Mouse (Mus musculus): Measurements from ENCODE around the gene Slc26a3. TPM values are rescaled to one million over a fixed set of nuclear protein-coding genes. Genes with fewer than 3 reads are reported as not detected.

Slc26a3 gene
- total RNA-seq, 1 experiment: not detected

DNA sequence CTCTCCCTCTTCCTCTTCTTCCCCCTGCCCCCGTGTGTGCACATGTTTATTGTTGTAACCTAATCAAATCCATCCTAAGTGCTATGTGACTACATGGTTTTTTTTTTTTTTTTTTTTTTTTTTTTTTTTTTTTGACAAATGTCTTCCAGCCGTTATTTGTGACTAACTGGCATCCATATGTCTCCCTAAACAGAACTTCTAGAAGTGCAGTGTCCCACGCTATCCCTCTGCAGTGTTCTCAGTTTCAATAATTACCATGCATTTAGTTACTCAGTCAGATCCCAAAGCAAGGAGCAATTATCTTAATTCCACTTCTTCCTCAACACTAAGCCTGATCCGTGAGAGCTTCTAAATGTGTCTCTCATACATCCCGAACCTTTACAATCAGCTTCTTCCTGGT lies 120.5 kb downstream of the Slc26a3 start:
- H3K9me3 ChIP-seq (ENCODE audit: control insufficient read depth, insufficient read depth, low read depth, low read length): no peaks in the 10 kb centered on the region
- no peaks in the 10 kb centered on the region for H3K36me3 ChIP-seq (ENCODE audit: control insufficient read depth, insufficient read depth, low read length, poor library complexity, severe bottlenecking)
- H3K4me1 ChIP-seq (ENCODE audit: control insufficient read depth in 2 of 2, insufficient read depth in 2 of 2, low read length in 2 of 2, poor library complexity in 1 of 2): no peaks in the 10 kb centered on the region
- in situ Hi-C loops (cut with MboI; ENCODE audit: low sequenced_read_pairs in 2 of 2, unreplicated experiment in 2 of 2): loop anchor here in 1 of 2 experiments (25.0 kb wide), 1 partner anchor 426 kb away; no protein-coding TSS in a partner anchor
- no peak overlapping the region for H3K9ac ChIP-seq (ENCODE audit: insufficient read depth, low read depth, low read length, poor library complexity, severe bottlenecking)
- no peak for TF ChIP-seq ZC3H11A (IDR thresholded peaks at IDR 0.05; ENCODE audit: borderline replicate concordance, low read depth, low read length)
- no peak for TF ChIP-seq CHD2 (IDR thresholded peaks at IDR 0.05; ENCODE audit: low read depth, low read length)
- no peak for TF ChIP-seq ZNF384 (IDR thresholded peaks at IDR 0.05; ENCODE audit: low read depth, low read length)
- TF ChIP-seq MAFK (IDR thresholded peaks at IDR 0.05; ENCODE audit: insufficient read depth, low read depth, low read length): no peak
- TF ChIP-seq HCFC1 (IDR thresholded peaks at IDR 0.05; ENCODE audit: borderline replicate concordance, insufficient read depth, low read length): no peak
- no peak overlapping the region for H3K4me3 ChIP-seq (ENCODE audit: insufficient read depth in 1 of 2, low read depth in 1 of 2, low read length in 2 of 2, poor library complexity in 1 of 2, severe bottlenecking in 1 of 2)
- no peak overlapping the region for H3K27ac ChIP-seq (ENCODE audit: insufficient read depth, low read depth, low read length, poor library complexity, severe bottlenecking)
- no peak for DNase-seq (ENCODE audit: low read depth, low spot score)

DNA sequence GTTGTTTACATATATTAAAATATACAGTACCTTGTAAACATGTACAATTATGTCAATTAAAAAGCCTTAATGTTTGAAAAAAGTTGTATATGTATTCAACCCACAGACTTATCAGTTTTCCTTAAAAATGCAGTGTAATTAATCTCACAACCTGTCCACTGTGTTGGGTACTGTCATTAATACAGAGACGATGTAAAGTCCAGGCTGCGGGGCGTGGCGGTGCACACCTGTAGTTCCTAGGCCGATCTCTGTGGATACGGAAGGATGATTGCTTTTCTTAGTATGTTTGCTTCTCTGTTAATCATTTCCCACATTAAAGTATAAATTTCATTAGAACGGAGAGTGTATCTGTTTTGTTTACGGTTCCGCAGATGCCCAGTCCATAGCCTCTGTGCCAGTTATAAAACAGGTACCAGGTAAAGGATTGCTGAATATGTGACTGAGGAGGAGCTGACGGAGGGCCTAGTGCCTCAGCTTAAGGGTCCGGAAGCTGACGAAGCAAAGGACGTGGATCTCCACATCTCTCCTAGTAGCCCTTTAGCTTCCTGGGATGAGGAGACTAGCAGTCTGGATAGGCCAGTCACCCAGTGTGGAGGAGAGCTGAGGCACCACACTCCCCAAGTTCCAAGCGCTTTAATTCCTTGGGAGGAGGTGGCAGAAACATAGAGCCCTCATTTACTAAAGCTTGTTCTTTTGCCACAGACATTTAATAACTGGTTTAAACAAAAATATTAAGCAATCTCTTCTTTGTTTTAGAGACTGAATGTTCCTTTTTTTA lies 122.2 kb downstream of the Slc26a3 start:
- Histone ChIP-seq H3K27ac (ENCODE audit: insufficient read depth, low read depth, low read length, poor library complexity, severe bottlenecking) (no peak overlapping the region), H3K4me1 (ENCODE audit: control insufficient read depth in 2 of 2, insufficient read depth in 2 of 2, low read length in 2 of 2, poor library complexity in 1 of 2) (no peaks in the 10 kb centered on the region), H3K9me3 (ENCODE audit: control insufficient read depth, insufficient read depth, low read depth, low read length) (no peaks in the 10 kb centered on the region), H3K36me3 (ENCODE audit: control insufficient read depth, insufficient read depth, low read length, poor library complexity, severe bottlenecking) (no peaks in the 10 kb centered on the region), H3K4me3 (ENCODE audit: insufficient read depth in 1 of 2, low read depth in 1 of 2, low read length in 2 of 2, poor library complexity in 1 of 2, severe bottlenecking in 1 of 2) (no peak overlapping the region), H3K9ac (ENCODE audit: insufficient read depth, low read depth, low read length, poor library complexity, severe bottlenecking) (no peak overlapping the region)
- TF ChIP-seq MAFK (IDR thresholded peaks at IDR 0.05; ENCODE audit: insufficient read depth, low read depth, low read length) (no peak), ZNF384 (IDR thresholded peaks at IDR 0.05; ENCODE audit: low read depth, low read length) (no peak), CHD2 (IDR thresholded peaks at IDR 0.05; ENCODE audit: low read depth, low read length) (no peak), HCFC1 (IDR thresholded peaks at IDR 0.05; ENCODE audit: borderline replicate concordance, insufficient read depth, low read length) (no peak), ZC3H11A (IDR thresholded peaks at IDR 0.05; ENCODE audit: borderline replicate concordance, low read depth, low read length) (no peak)
- DNase-seq (ENCODE audit: low read depth, low spot score): no peak
- in situ Hi-C loops (cut with MboI; ENCODE audit: low sequenced_read_pairs in 2 of 2, unreplicated experiment in 2 of 2): loop anchor here in 1 of 2 experiments (25.0 kb wide), 1 partner anchor 424 kb away; no protein-coding TSS in a partner anchor

DNA sequence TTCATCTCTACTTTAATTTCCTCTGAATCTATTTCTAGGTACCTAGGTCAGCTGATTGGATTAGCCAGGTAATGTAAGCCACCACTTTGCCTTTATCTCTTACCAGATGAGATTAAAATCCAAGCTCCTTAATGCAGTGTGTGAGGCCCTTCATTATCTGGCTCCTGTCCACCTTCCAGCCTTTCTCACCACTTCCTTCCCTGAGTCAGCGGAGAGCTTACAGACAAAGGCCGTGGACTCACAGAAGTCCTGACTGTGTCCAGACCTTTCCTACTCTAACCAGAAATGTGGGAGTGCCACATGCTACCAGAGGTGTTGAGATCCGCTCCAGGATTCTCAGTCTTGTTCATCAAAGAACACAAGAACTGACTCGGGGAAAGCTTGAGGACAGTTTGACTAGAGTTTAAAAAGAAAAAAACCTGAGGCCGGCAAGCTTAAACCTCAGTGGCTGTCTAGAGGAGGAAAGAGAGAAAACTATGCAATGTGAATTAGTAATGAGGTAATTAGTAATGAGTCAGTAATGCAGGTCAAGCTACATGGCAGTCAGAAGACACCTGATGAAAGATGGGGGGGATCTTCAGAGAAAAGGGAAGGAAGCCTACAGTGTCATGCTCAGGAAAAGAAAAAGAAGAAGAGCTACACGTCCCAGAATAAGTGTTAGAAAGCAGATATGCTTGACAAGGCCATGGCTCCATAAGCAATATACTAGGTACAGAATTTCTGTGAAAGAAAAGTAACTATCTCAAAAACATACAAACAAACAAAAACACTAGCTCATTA lies 123.2 kb downstream of the Slc26a3 start:
- Histone ChIP-seq H3K4me1 (ENCODE audit: control insufficient read depth in 2 of 2, insufficient read depth in 2 of 2, low read length in 2 of 2, poor library complexity in 1 of 2) (no peaks in the 10 kb centered on the region), H3K36me3 (ENCODE audit: control insufficient read depth, insufficient read depth, low read length, poor library complexity, severe bottlenecking) (no peaks in the 10 kb centered on the region), H3K9ac (ENCODE audit: insufficient read depth, low read depth, low read length, poor library complexity, severe bottlenecking) (no peak overlapping the region), H3K27ac (ENCODE audit: insufficient read depth, low read depth, low read length, poor library complexity, severe bottlenecking) (no peak overlapping the region), H3K9me3 (ENCODE audit: control insufficient read depth, insufficient read depth, low read depth, low read length) (no peaks in the 10 kb centered on the region), H3K4me3 (ENCODE audit: insufficient read depth in 1 of 2, low read depth in 1 of 2, low read length in 2 of 2, poor library complexity in 1 of 2, severe bottlenecking in 1 of 2) (no peak overlapping the region)
- TF ChIP-seq ZC3H11A (IDR thresholded peaks at IDR 0.05; ENCODE audit: borderline replicate concordance, low read depth, low read length): no peak
- TF ChIP-seq CHD2 (IDR thresholded peaks at IDR 0.05; ENCODE audit: low read depth, low read length): no peak
- no peak for TF ChIP-seq ZNF384 (IDR thresholded peaks at IDR 0.05; ENCODE audit: low read depth, low read length)
- no peak for TF ChIP-seq HCFC1 (IDR thresholded peaks at IDR 0.05; ENCODE audit: borderline replicate concordance, insufficient read depth, low read length)
- no peak for TF ChIP-seq MAFK (IDR thresholded peaks at IDR 0.05; ENCODE audit: insufficient read depth, low read depth, low read length)
- in situ Hi-C loops (cut with MboI; ENCODE audit: low sequenced_read_pairs in 2 of 2, unreplicated experiment in 2 of 2): loop anchor here in 1 of 2 experiments (25.0 kb wide), 1 partner anchor 423 kb away; no protein-coding TSS in a partner anchor
- no peak for DNase-seq (ENCODE audit: low read depth, low spot score)

DNA sequence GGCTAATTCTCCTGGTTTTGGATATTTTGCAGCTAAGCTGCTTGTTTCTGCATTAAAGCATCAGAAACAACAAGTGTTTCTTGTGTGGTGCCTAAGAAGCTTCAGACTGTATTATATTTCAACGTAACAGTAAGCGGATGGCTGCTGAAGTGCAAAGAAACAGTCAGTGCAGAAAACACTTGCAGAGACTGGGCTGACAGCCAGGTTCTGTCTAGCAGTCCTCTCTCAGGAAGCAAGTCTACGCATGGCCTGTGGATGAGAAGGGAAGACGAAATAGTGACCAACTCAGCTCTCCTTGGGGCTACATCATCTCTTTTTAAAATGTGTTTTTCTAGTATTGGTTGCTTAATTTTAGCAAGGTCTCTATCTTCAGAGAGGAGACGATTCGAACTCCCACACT lies 129.4 kb downstream of the Slc26a3 start:
- H3K4me1 ChIP-seq (ENCODE audit: control insufficient read depth in 2 of 2, insufficient read depth in 2 of 2, low read length in 2 of 2, poor library complexity in 1 of 2): no peaks in the 10 kb centered on the region
- no peak overlapping the region for H3K4me3 ChIP-seq (ENCODE audit: insufficient read depth in 1 of 2, low read depth in 1 of 2, low read length in 2 of 2, poor library complexity in 1 of 2, severe bottlenecking in 1 of 2)
- no peaks in the 10 kb centered on the region for H3K36me3 ChIP-seq (ENCODE audit: control insufficient read depth, insufficient read depth, low read length, poor library complexity, severe bottlenecking)
- in situ Hi-C loops (cut with MboI; ENCODE audit: low sequenced_read_pairs in 2 of 2, unreplicated experiment in 2 of 2): loop anchor here in 1 of 2 experiments (25.0 kb wide), 1 partner anchor 417 kb away; no protein-coding TSS in a partner anchor
- no peak for TF ChIP-seq ZNF384 (IDR thresholded peaks at IDR 0.05; ENCODE audit: low read depth, low read length)
- TF ChIP-seq HCFC1 (IDR thresholded peaks at IDR 0.05; ENCODE audit: borderline replicate concordance, insufficient read depth, low read length): no peak
- no peak for TF ChIP-seq CHD2 (IDR thresholded peaks at IDR 0.05; ENCODE audit: low read depth, low read length)
- TF ChIP-seq ZC3H11A (IDR thresholded peaks at IDR 0.05; ENCODE audit: borderline replicate concordance, low read depth, low read length): no peak
- no peak for TF ChIP-seq MAFK (IDR thresholded peaks at IDR 0.05; ENCODE audit: insufficient read depth, low read depth, low read length)
- no peak overlapping the region for H3K9ac ChIP-seq (ENCODE audit: insufficient read depth, low read depth, low read length, poor library complexity, severe bottlenecking)
- H3K27ac ChIP-seq (ENCODE audit: insufficient read depth, low read depth, low read length, poor library complexity, severe bottlenecking): no peak overlapping the region
- H3K9me3 ChIP-seq (ENCODE audit: control insufficient read depth, insufficient read depth, low read depth, low read length): no peaks in the 10 kb centered on the region
- no peak for DNase-seq (ENCODE audit: low read depth, low spot score)

Data from ES-E14 (cell line).